Mouse (Mus musculus): Measurements from ENCODE around the gene Gm11172. TPM values are rescaled to one million over a fixed set of nuclear protein-coding genes. Genes with fewer than 3 reads are reported as not detected.
A peak's percentile ranks its signal among the peaks of the same experiment; 100 is the strongest.
"Not testable (repeated sequence)": the region's sequence is repeated elsewhere in the genome, so short reads cannot be mapped to it uniquely, and the experiment has no call there.

Gm11172 gene
- polyA plus RNA-seq, 1 experiment from 2014 or later = not detected

DNA sequence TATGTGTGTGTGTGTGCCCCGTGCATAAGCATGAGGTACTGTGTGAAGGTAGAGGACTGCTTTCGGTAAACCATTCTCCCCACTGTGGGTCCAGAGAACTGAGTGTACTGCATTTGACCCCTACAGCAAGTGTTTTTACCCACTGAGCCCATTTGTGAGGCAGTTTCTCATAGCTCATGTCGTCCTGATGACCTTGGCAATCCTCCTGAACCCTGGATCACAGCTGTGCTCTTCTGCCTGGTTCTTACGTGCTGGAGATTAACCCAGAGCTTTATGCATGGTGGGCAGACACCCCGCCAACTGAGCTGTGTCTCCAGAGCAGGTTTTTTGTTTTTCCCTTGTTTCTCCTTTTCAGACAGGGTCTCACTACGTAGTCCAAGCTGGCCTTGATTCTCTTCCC is 33.2 kb downstream of the Gm11172 start:
- 88% methylated on average over 6 of the region's 6 CpGs for WGBS
- Histone ChIP-seq H3K27ac (ENCODE audit: low read depth, low read length) (no peak overlapping the region), H3K9ac (ENCODE audit: low read depth, low read length) (no peak overlapping the region), H3K36me3 (ENCODE audit: control insufficient read depth, insufficient read depth, low read length) (no peaks in the 10 kb centered on the region), H3K4me3 (ENCODE audit: low read depth, low read length) (no peak overlapping the region), H3K4me1 (replicated peaks; ENCODE audit: control insufficient read depth, insufficient read depth, low read length) (peaks cover 5% of the 10 kb centered on the region; the same call in 1 of the 2 replicates), H3K9me3 (ENCODE audit: control insufficient read depth, low read length) (no peaks in the 10 kb centered on the region), H3K4me2 (replicated peaks; ENCODE audit: low read depth, low read length) (no peak overlapping the region), H3K27me3 (ENCODE audit: control insufficient read depth, insufficient read depth, low read length) (no peaks in the 10 kb centered on the region)
- no peak for DNase-seq (ENCODE audit: low spot score)
- no peak for ATAC-seq (ENCODE audit: low FRiP score)

DNA sequence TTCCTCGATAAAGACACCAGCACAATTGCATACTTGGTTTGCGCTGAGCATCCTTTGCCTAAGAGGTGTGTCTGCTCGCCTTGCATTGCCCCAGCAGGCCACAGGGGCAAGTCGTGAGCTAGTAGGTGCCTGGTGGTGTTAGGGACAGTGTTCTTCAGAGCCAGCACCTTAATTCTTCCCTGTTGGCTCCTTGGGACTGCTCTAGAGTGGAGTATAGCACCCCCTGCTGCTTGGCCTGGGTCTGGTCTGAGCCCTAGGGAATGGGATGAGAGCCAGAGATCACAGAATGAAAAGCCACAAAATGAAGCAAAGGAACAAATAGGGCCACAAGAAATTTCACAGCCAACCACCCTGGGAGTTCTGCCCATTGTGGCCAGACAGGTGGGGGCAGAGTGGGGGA is 33.8 kb downstream of the Gm11172 start:
- H3K27me3 ChIP-seq (ENCODE audit: control insufficient read depth, insufficient read depth, low read length) = no peaks in the 10 kb centered on the region
- peak; percentile 49 for DNase-seq (ENCODE audit: low spot score)
- WGBS = 62% methylated on average over 4 of the region's 4 CpGs

DNA sequence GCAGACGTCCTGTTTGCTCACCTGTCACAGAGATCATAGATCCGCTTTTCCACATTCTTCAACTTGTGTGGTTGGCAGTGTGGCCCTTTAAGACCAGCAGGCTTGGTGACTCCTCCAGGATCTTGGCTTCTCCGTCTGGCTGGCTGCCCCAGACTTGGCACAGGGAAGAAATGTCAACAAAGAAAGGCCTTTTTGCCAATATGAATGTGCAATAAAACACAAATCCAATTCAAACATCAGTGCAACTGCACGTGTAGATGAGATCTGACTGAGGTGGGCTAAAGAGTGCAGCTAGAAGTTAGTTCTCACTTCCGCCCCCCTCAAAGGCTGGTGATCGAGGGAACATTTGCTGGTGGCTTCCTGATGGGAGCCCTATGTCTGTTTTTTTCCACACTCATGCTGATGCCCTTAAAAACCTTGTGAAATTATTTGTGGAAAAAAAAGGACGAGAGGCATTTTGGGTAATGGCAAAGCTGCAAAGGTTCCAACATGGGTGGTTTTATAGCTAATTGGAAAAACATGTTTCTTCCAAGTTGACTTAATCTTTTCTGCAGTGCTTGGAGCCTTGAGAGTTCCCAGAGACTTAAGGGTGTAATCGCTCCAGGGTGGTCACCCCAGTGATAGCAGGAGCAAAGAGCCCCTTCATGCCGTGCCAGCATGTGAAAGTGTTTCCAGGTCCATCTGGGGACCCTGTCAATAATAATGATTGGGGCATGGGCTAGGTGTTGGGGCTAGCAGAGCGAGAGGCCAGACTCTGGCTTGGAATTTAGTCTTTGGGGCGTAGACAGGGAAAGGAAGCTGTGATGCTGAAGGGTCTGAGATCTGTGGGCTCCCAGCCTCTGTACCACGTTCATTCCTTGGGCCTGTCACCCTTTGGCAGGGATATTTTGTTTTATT is 37.5 kb downstream of the Gm11172 start:
- Histone ChIP-seq H3K9ac (ENCODE audit: low read depth, low read length) (no peak overlapping the region), H3K36me3 (ENCODE audit: control insufficient read depth, insufficient read depth, low read length) (no peaks in the 10 kb centered on the region), H3K4me1 (replicated peaks; ENCODE audit: control insufficient read depth, insufficient read depth, low read length) (no peaks in the 10 kb centered on the region), H3K4me2 (replicated peaks; ENCODE audit: low read depth, low read length) (no peak overlapping the region), H3K27me3 (ENCODE audit: control insufficient read depth, insufficient read depth, low read length) (no peaks in the 10 kb centered on the region), H3K9me3 (ENCODE audit: control insufficient read depth, low read length) (no peaks in the 10 kb centered on the region), H3K27ac (ENCODE audit: low read depth, low read length) (no peak overlapping the region), H3K4me3 (ENCODE audit: low read depth, low read length) (no peak overlapping the region)
- DNase-seq (ENCODE audit: low spot score) = no peak
- ATAC-seq (ENCODE audit: low FRiP score) = no peak
- WGBS = 70% methylated on average over 12 of the region's 12 CpGs

More for the DNA sequence above, 33.8 kb downstream of the Gm11172 start:
- no peak overlapping the region for H3K4me2 ChIP-seq (replicated peaks; ENCODE audit: low read depth, low read length)
- ATAC-seq (ENCODE audit: low FRiP score) = no peak
- no peaks in the 10 kb centered on the region for H3K9me3 ChIP-seq (ENCODE audit: control insufficient read depth, low read length)
- H3K27ac ChIP-seq (ENCODE audit: low read depth, low read length) = no peak overlapping the region
- no peak overlapping the region for H3K4me3 ChIP-seq (ENCODE audit: low read depth, low read length)
- no peaks in the 10 kb centered on the region for H3K36me3 ChIP-seq (ENCODE audit: control insufficient read depth, insufficient read depth, low read length)
- H3K9ac ChIP-seq (ENCODE audit: low read depth, low read length) = no peak overlapping the region
- H3K4me1 ChIP-seq (replicated peaks; ENCODE audit: control insufficient read depth, insufficient read depth, low read length) = peaks cover 5% of the 10 kb centered on the region; the same call in 1 of the 2 replicates

DNA sequence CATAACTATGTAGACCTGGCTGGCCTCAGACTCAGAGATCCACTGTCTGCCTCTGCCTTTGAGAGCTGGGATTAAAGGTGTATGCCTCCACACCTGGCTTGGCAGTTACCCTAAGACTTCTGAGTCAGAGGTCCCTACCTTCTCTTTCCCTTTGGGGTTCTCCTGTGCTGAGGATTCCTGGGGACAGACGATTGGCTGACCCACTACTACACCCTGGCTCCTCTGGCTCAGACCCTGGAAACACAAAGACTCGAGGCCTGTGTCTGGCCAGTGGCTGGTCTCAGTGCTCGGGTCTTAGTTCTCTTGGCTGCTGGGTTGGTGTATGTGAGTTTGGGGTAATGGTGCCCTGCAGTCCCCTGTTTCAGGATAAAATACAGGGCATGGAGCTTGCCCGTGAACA is 38.2 kb downstream of the Gm11172 start:
- no peak for DNase-seq (ENCODE audit: low spot score)
- no peak overlapping the region for H3K4me3 ChIP-seq (ENCODE audit: low read depth, low read length)
- no peak overlapping the region for H3K27ac ChIP-seq (ENCODE audit: low read depth, low read length)
- H3K4me2 ChIP-seq (replicated peaks; ENCODE audit: low read depth, low read length) = no peak overlapping the region
- H3K27me3 ChIP-seq (ENCODE audit: control insufficient read depth, insufficient read depth, low read length) = no peaks in the 10 kb centered on the region
- H3K4me1 ChIP-seq (replicated peaks; ENCODE audit: control insufficient read depth, insufficient read depth, low read length) = no peaks in the 10 kb centered on the region
- WGBS = 46% methylated on average over 4 of the region's 4 CpGs
- H3K9me3 ChIP-seq (ENCODE audit: control insufficient read depth, low read length) = no peaks in the 10 kb centered on the region
- H3K36me3 ChIP-seq (ENCODE audit: control insufficient read depth, insufficient read depth, low read length) = no peaks in the 10 kb centered on the region
- no peak for ATAC-seq (ENCODE audit: low FRiP score)
- no peak overlapping the region for H3K9ac ChIP-seq (ENCODE audit: low read depth, low read length)

DNA sequence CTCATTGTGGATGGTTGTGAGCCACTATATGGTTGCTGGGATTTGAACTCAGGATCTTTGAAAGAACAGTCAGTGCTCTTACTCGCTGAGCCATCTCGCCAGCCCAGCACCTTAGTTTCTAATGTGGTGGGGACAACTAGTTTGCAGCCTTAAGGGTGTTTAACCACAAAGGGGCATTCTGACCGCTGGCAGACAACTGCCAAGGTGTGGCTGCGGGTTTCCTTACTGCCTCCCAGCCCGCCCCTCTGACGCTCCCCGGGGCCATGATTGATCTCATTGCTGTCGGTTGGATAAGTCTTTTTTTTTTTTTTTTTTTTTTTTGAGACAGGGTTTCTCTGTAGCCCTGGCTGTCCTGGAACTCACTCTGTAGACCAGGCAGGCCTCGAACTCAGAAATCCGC is 39.5 kb downstream of the Gm11172 start:
- not testable (repeated sequence) for H3K27ac ChIP-seq (ENCODE audit: low read depth, low read length); H3K4me1 ChIP-seq (replicated peaks; ENCODE audit: control insufficient read depth, insufficient read depth, low read length); H3K36me3 ChIP-seq (ENCODE audit: control insufficient read depth, insufficient read depth, low read length); H3K9ac ChIP-seq (ENCODE audit: low read depth, low read length); H3K9me3 ChIP-seq (ENCODE audit: control insufficient read depth, low read length); H3K27me3 ChIP-seq (ENCODE audit: control insufficient read depth, insufficient read depth, low read length); ATAC-seq (ENCODE audit: low FRiP score); DNase-seq (ENCODE audit: low spot score); H3K4me2 ChIP-seq (replicated peaks; ENCODE audit: low read depth, low read length); H3K4me3 ChIP-seq (ENCODE audit: low read depth, low read length)
- WGBS = 88% methylated on average over 10 of the region's 10 CpGs

DNA sequence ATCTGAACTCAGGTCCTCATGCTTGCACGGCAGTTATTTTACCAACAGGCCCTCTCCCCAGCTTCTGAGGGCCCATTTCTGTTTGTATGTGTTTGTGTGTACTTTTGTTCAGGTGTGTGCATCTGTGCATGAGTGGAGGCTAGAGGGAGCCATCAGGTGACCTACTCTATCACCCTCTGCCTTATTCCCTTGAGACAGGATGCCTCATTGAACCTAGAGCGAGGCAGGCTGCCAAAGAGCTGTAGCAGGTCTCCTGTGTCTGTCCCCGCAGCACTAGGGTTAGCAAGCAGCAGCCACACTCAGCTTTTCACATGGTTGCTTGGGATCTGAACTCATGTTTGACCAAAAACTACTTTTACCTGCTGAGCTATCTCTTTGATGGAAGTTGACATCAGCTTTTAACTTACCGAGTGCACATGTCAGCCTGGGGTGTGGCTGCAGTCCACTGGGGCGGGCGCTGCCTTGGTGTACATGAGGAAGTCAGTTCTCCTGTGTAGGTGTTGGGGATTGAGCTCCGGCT is 47.1 kb downstream of the Gm11172 start:
- DNase-seq (ENCODE audit: low spot score) (no peak), ATAC-seq (ENCODE audit: low FRiP score) (no peak)
- H3K4me2 ChIP-seq (replicated peaks; ENCODE audit: low read depth, low read length) = no peak overlapping the region
- no peaks in the 10 kb centered on the region for H3K27me3 ChIP-seq (ENCODE audit: control insufficient read depth, insufficient read depth, low read length)
- no peak overlapping the region for H3K4me3 ChIP-seq (ENCODE audit: low read depth, low read length)
- no peaks in the 10 kb centered on the region for H3K4me1 ChIP-seq (replicated peaks; ENCODE audit: control insufficient read depth, insufficient read depth, low read length)
- H3K9ac ChIP-seq (ENCODE audit: low read depth, low read length) = no peak overlapping the region
- 88% methylated on average over 7 of the region's 7 CpGs for WGBS
- no peaks in the 10 kb centered on the region for H3K9me3 ChIP-seq (ENCODE audit: control insufficient read depth, low read length)
- H3K27ac ChIP-seq (ENCODE audit: low read depth, low read length) = no peak overlapping the region
- no peaks in the 10 kb centered on the region for H3K36me3 ChIP-seq (ENCODE audit: control insufficient read depth, insufficient read depth, low read length)

DNA sequence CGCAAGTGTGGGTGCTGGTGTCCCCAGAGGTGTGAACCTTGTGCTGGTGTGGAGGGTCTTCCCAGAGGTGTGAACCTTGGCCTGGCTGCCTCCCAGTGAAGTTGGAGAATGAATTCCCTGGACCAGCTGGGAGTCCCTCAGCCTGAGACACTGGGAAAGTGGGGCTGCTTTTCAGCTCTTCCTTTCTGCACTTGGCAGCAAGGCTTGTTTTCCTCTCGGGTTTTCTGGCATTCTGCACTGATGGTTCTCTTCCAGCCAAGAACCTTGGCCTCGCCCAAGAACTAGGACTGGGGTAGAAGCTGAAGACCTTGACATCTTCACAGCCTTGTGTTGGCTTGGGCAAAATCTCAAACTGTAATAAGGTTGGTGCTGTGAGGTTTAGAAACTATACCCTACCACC is 48.7 kb downstream of the Gm11172 start:
- no peak overlapping the region for H3K4me2 ChIP-seq (replicated peaks; ENCODE audit: low read depth, low read length)
- no peaks in the 10 kb centered on the region for H3K27me3 ChIP-seq (ENCODE audit: control insufficient read depth, insufficient read depth, low read length)
- no peaks in the 10 kb centered on the region for H3K4me1 ChIP-seq (replicated peaks; ENCODE audit: control insufficient read depth, insufficient read depth, low read length)
- WGBS = 83% methylated on average over 3 of the region's 3 CpGs
- ATAC-seq (ENCODE audit: low FRiP score) (no peak), DNase-seq (ENCODE audit: low spot score) (no peak)
- no peak overlapping the region for H3K4me3 ChIP-seq (ENCODE audit: low read depth, low read length)
- H3K27ac ChIP-seq (ENCODE audit: low read depth, low read length) = no peak overlapping the region
- no peaks in the 10 kb centered on the region for H3K9me3 ChIP-seq (ENCODE audit: control insufficient read depth, low read length)
- no peak overlapping the region for H3K9ac ChIP-seq (ENCODE audit: low read depth, low read length)
- no peaks in the 10 kb centered on the region for H3K36me3 ChIP-seq (ENCODE audit: control insufficient read depth, insufficient read depth, low read length)
